Mouse (Mus musculus): ENCODE results near the gene Nat8f1. TPM values are rescaled to one million over a fixed set of nuclear protein-coding genes. Genes with fewer than 3 reads are reported as not detected.
"Not testable (repeated sequence)": the region's sequence is repeated elsewhere in the genome, so short reads cannot be mapped to it uniquely, and the experiment has no call there.

Nat8f1 gene
- total RNA-seq (2012; rRNA removed) (2.7 and 4.7 TPM in 2 replicates), total RNA-seq (2014; rRNA removed) (1.4 and 1.6 TPM in 2 replicates), polyA plus RNA-seq (2012; ENCODE audit: insufficient read length, low read depth) (0.50 and 3.5 TPM in 2 replicates)

DNA sequence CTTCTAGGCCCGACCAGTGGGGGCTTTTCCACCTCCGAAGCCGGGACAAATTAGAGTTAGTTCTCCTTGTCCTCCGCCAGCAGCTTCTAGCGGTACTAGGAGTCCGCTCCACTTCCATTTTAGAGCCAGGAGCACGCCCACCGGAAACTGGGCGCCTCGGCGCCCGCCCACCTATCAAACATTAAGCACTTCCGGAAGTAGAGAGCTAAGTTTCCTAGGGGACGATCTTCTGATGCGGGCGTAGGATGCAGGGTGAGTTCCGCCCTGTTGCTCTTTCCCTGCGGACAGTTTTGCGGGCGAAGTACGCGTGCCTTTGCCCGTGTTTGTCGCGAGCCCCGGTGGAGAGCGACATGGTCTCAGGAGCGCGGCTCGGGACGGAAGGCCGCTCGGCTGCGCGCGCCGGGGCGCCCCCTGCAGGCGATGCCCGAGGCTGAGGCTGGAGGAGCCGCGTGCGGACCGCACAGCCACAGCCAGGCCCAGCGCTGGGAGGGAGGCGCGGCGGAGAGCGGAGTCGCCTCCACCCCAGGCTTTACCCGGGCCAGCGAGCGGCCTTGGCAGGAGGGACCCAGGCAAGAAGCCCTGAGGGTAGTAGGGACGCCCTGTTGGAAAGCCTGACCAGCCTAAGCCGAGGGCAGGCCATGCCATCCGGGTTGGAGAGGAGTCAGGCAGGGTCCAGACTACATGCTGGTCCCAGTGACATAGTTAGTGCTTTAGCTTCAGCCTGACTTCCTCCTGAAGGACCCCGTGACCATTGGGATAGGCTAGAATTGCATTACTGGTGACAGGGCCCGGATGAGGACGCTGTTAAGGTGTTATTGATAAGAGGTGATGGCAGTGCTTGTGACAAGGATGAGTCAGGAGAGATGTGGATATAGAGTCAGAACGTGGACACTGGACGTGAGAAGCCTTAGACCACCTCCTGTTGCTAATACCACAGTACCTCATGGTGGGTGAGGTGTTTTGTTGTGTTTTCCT is at the start of gene Nat8f1:
Nat8f1 (minus strand) TSS at position 149 of the 975 bp plus-strand sequence.
- in situ Hi-C loops (cut with MboI; ENCODE audit: low pct_ligation_motif_present, low pct_unique_long_range_greater_than_20kb, low sequenced_read_pairs) = loop anchor here (25.0 kb wide), 2 partner anchors 329 to 454 kb away; partner anchors contain the start of genes Alms1, Cct7 and Pradc1

DNA sequence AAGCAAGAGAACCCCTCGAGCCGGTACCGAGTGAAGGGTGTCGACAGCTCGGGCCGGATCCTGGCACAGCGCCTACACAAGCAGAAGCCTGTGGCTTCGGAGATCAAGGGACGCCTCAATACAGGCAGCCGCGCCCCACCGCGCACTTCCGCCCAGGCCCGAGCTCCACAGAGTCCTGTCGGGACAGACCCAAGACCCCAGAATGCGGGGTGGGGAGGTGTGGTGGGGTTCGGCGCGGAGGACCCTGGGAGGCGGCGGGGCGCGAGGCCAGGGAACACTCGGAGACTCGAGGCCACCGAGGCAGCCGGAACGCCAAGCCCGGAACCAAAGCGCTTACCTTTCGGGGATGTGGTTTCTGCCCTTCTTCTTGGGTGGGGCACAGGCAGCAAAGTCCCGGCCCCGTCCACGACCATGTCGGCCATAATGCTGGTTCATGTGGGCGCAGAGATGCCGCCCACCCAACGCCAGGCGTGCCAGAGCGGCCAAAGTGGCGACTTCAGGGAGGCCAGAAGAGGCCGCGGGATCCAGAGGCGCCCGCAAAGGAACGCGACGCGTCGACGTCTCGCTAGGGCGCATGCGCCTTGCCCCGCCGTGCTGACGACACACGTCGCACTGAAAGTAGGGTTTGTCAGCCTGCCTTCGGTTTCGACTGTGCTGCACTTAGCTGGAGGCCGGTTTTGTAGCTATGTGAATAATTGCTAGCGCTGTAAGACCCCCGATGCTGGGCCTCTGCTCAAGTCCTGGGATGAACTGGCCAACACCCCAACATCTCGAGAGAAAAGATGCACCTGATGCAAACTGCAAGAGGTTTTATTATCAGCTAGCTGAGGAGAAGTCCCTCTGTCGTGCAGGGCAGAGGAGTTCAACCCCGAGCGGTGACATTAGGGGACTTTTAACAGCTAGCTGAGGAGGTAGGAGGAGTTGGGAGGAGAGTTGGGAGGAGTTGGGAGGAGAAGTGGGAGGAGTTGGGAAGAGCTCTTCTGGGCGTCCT is 45.9 kb upstream of the Nat8f1 start, which contains the start of gene Dusp11:
Dusp11 (minus strand) TSS at position 567 of the 991 bp plus-strand sequence.
- peaks cover 2 to 21% of the 10 kb centered on the region in 2 experiments; a peak in 3 of 4 replicates for H3K4me1 ChIP-seq (ENCODE audit: control insufficient read depth in 1 of 2, insufficient read depth in 2 of 2)
- H3K4me2 ChIP-seq (ENCODE audit: insufficient read depth, low read depth, poor library complexity, severe bottlenecking) = peak within 1 kb of the TSS; percentile 99
- H3K27me3 ChIP-seq (replicated peaks) = no peaks in the 10 kb centered on the region
- dilution Hi-C loops (cut with MboI; ENCODE audit: extremely low pct_ligation_motif_present, extremely low pct_unique_long_range_greater_than_20kb, low sequenced_read_pairs) = no loop called here
- peak; percentile 84 for DNase-seq (ENCODE audit: extremely low read depth)
- H3K79me2 ChIP-seq (replicated peaks; ENCODE audit: control insufficient read depth, extremely low read depth, insufficient read depth, poor library complexity, severe bottlenecking) = peaks cover 29% of the 10 kb centered on the region
- peaks cover 8 to 30% of the 10 kb centered on the region in 2 experiments for H3K36me3 ChIP-seq (replicated peaks in 1 of 2; ENCODE audit: control insufficient read depth in 1 of 2, insufficient read depth in 1 of 2, low read length in 1 of 2)
- in situ Hi-C loops (cut with MboI; ENCODE audit: low pct_ligation_motif_present, low pct_unique_long_range_greater_than_20kb, low sequenced_read_pairs) = no loop called here
- H3K9ac ChIP-seq (ENCODE audit: insufficient read depth, low read depth) = peak within 1 kb of the TSS; percentile 92
- H3K9me3 ChIP-seq (replicated peaks; ENCODE audit: low read length) = no peaks in the 10 kb centered on the region
- peak within 1 kb of the TSS; percentile 75 to 87 (median 81) for H3K4me3 ChIP-seq (replicated peaks in 1 of 3; ENCODE audit: low read depth in 2 of 3, low read length in 2 of 3, poor library complexity in 1 of 3)
- H3K27ac ChIP-seq (ENCODE audit: insufficient read depth, low read depth) = peak within 1 kb of the TSS; percentile 79
- TF ChIP-seq SIN3A (IDR thresholded peaks at IDR 0.05; ENCODE audit: low read length) = peak; percentile 51; the same call in 1 of the 2 replicates
- TF ChIP-seq KAT2A (IDR thresholded peaks at IDR 0.05; ENCODE audit: insufficient replicate concordance, low read length) = peak; percentile 60; the same call in 1 of the 2 replicates
- no peak for TF ChIP-seq ZKSCAN1 (IDR thresholded peaks at IDR 0.05; ENCODE audit: borderline replicate concordance, low read depth, low read length)
- no peak for TF ChIP-seq JUN (IDR thresholded peaks at IDR 0.05; ENCODE audit: insufficient read depth, low read depth, low read length)
- no peak; the same call in 1 of the 2 replicates for TF ChIP-seq IRF4 (IDR thresholded peaks at IDR 0.05; ENCODE audit: low read depth, low read length)
- no peak for TF ChIP-seq GABPA (IDR thresholded peaks at IDR 0.05; ENCODE audit: insufficient replicate concordance, low read depth, low read length)
- TF ChIP-seq UBTF (IDR thresholded peaks at IDR 0.05; ENCODE audit: low read depth, low read length) = peak; percentile 90
- TF ChIP-seq NRF1 (IDR thresholded peaks at IDR 0.05; ENCODE audit: low read depth, low read length) = peak; percentile 89
- TF ChIP-seq MXI1 (IDR thresholded peaks at IDR 0.05; ENCODE audit: low read depth, low read length) = peak; percentile 43
- 0 out of 2 replicates have a peak, but pooled peaks have one; percentile 47 for TF ChIP-seq MYC (IDR thresholded peaks at IDR 0.05; ENCODE audit: low read depth, low read length)
- TF ChIP-seq POLR2AphosphoS2 (IDR thresholded peaks at IDR 0.05; ENCODE audit: low read depth, low read length) = 0 out of 2 replicates have a peak, but pooled peaks have one; percentile 64
- no peak for TF ChIP-seq CTCF (conservative IDR thresholded peaks at IDR 0.05 in 1 of 2, IDR thresholded peaks at IDR 0.05 in 1 of 2; ENCODE audit: low read depth in 2 of 2, low read length in 2 of 2)
- 0 out of 2 replicates have a peak, but pooled peaks have one; percentile 23 for TF ChIP-seq TCF12 (IDR thresholded peaks at IDR 0.05; ENCODE audit: low read depth, low read length)
- TF ChIP-seq TBP (conservative IDR thresholded peaks at IDR 0.05; ENCODE audit: low read depth, low read length) = peak; percentile 96
- TF ChIP-seq ETS1 (conservative IDR thresholded peaks at IDR 0.05; ENCODE audit: low read depth, low read length) = peak; percentile 11; the same call in 1 of the 2 replicates
- TF ChIP-seq BHLHE40 (IDR thresholded peaks at IDR 0.05; ENCODE audit: low read depth, low read length) = no peak
- no peak for TF ChIP-seq SMC3 (IDR thresholded peaks at IDR 0.05; ENCODE audit: low read depth, low read length)

More for the DNA sequence above, at the start of gene Nat8f1:
- H3K4me1 ChIP-seq (ENCODE audit: control insufficient read depth in 1 of 2, insufficient read depth in 2 of 2); H3K79me2 ChIP-seq (replicated peaks; ENCODE audit: control insufficient read depth, extremely low read depth, insufficient read depth, poor library complexity, severe bottlenecking); H3K9me3 ChIP-seq (replicated peaks; ENCODE audit: low read length); dilution Hi-C loops (cut with MboI; ENCODE audit: extremely low pct_ligation_motif_present, extremely low pct_unique_long_range_greater_than_20kb, low sequenced_read_pairs); H3K27me3 ChIP-seq (replicated peaks): not testable (repeated sequence)
- peak; percentile 85 for DNase-seq (ENCODE audit: extremely low read depth)
- peak within 1 kb of the TSS; percentile 69 to 95 (median 78) for H3K4me3 ChIP-seq (replicated peaks in 1 of 3; ENCODE audit: low read depth in 2 of 3, low read length in 2 of 3, poor library complexity in 1 of 3)
- H3K36me3 ChIP-seq (replicated peaks in 1 of 2; ENCODE audit: control insufficient read depth in 1 of 2, insufficient read depth in 1 of 2, low read length in 1 of 2) = peaks cover 0 to 21% of the 10 kb centered on the region in 2 experiments
- TF ChIP-seq UBTF (IDR thresholded peaks at IDR 0.05; ENCODE audit: low read depth, low read length) (peak; percentile 85), MYC (IDR thresholded peaks at IDR 0.05; ENCODE audit: low read depth, low read length) (peak; percentile 59; the same call in 1 of the 2 replicates), POLR2A (IDR thresholded peaks at IDR 0.05; ENCODE audit: low read depth, low read length) (peak; percentile 77), NELFE (IDR thresholded peaks at IDR 0.05; ENCODE audit: low read depth, low read length) (peak; percentile 51; the same call in 1 of the 2 replicates), NRF1 (IDR thresholded peaks at IDR 0.05; ENCODE audit: low read depth, low read length) (0 out of 2 replicates have a peak, but pooled peaks have one; percentile 12), MXI1 (IDR thresholded peaks at IDR 0.05; ENCODE audit: low read depth, low read length) (peak; percentile 67), POLR2AphosphoS2 (IDR thresholded peaks at IDR 0.05; ENCODE audit: low read depth, low read length) (0 out of 2 replicates have a peak, but pooled peaks have one; percentile 43), SIN3A (IDR thresholded peaks at IDR 0.05; ENCODE audit: low read length) (peak; percentile 74), TBP (conservative IDR thresholded peaks at IDR 0.05; ENCODE audit: low read depth, low read length) (peak; percentile 84), BHLHE40 (IDR thresholded peaks at IDR 0.05; ENCODE audit: low read depth, low read length) (peak; percentile 55), CTCF (conservative IDR thresholded peaks at IDR 0.05 in 1 of 2, IDR thresholded peaks at IDR 0.05 in 1 of 2; ENCODE audit: low read depth in 2 of 2, low read length in 2 of 2) (peak in 1 of 2 experiments; percentile 56; a peak in 2 of 4 replicates), KAT2A (IDR thresholded peaks at IDR 0.05; ENCODE audit: insufficient replicate concordance, low read length) (0 out of 2 replicates have a peak, but pooled peaks have one; percentile 13), TCF12 (IDR thresholded peaks at IDR 0.05; ENCODE audit: low read depth, low read length) (peak; percentile 55; the same call in 1 of the 2 replicates), ELF1 (IDR thresholded peaks at IDR 0.05; ENCODE audit: low read depth, low read length) (peak; percentile 86), ZMIZ1 (IDR thresholded peaks at IDR 0.05; ENCODE audit: low read depth, low read length) (peak; percentile 37; the same call in 1 of the 2 replicates), HCFC1 (IDR thresholded peaks at IDR 0.05; ENCODE audit: low read depth, low read length) (peak; percentile 65), MAX (IDR thresholded peaks at IDR 0.05; ENCODE audit: low read length) (peak; percentile 53; the same call in 1 of the 2 replicates)
- peak within 1 kb of the TSS; percentile 94 for H3K9ac ChIP-seq (ENCODE audit: insufficient read depth, low read depth)
- peak within 1 kb of the TSS; percentile 72 for H3K27ac ChIP-seq (ENCODE audit: insufficient read depth, low read depth)
- H3K4me2 ChIP-seq (ENCODE audit: insufficient read depth, low read depth, poor library complexity, severe bottlenecking) = peak within 1 kb of the TSS; percentile 73
